Mouse (Mus musculus) hematopoietic multipotent progenitor cell, adult 10-12 weeks (in vitro differentiated cells): ENCODE results near the gene Fam161b. TPM values are rescaled to one million over a fixed set of nuclear protein-coding genes. Genes with fewer than 3 reads are reported as not detected.

Experiments used
- polyA plus RNA-seq: library from polyadenylated mRNA; stranded (reverse); fragments of >175 nt; gene quantifications from 2 replicates; pipeline ENCODE4 v1.2.3, GENCODE M21; 2012; ENCODE audit warnings: low replicate concordance

The Fam161b gene
- 0.23 and 0.38 TPM in 2 replicates for polyA plus RNA-seq

DNA sequence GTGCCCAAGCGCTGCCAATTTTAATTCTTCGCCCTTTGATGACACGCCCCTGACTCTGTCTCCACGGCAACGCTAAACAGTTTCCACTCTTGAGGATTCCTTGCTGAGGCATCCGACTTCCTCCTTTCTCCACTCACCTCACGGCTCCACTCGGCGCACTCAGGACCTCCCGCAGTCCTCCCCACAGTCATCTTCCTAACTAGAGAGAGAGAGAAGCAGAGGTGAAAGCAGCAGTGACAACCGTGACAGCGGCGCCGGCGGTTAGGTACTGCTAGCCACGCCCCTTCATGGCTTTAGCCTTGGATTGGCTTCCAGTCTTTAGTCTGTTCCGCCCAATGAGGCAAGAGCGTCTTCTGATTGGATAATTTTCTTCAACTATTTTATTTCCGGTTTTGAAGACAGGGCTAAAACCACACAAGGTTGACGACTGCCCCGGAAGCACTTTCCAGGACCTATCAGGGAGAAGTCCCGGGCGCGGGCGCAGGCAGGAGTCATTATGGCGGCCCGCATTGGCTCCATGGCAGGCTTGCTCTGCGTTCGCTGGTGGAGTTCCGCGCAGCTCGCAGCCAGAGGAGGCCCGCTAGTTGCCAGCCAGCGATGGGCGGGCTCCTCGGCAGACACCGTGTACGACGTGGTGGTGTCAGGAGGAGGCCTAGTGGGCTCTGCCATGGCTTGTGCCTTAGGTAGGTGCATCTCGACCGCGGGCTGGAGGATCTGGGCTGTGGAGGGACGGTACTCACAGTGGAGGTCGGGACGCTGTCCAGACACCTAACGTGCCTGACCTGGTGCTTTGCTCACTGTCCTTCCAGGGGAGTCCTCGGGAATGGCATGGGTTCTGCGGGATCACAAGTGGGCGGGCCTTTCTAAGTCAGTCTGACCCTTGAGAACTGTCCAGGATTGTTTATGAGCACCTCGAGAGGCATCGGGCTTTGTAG lies at the start of gene Fam161b, which contains the start of gene Coq6:
TSS of gene Fam161b (minus strand) at position 279 of the 935 bp plus-strand sequence.
TSS of gene Coq6 (plus strand) at position 103 of the 935 bp plus-strand sequence.

DNA sequence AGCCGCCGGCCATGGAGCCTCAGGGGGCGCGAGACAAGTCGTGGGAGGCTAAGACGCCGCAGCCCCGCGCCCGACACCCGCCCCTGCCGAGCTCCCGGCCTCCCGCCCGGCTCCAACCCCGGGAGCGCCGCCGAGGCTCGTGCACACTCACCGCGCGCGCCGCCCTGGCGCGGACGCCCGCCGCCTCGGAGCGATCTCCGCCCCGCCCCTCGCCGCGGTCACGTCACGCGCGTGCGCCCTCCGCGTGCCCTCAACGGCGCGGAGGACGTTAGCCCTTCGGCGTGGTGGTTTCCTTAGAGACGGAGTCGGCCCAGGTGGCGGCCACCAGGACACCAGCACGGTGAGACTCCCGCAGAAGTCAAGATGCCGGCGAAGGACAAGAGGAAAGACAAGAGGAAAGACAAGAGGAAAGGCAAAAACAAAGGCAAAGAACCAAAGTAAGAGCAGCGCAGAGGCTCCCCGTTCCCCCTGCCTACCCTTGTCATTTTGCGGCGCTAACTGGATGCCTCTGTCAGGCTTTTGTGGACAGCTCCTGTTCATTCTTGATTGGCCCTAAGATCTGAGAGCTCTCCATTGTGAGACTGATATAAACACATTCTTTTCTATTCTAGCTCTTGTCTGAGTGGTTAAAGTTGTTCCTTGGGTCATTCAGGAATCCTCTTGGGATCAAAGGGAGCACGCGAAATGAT lies 47.3 kb upstream of the Fam161b start, which contains the start of the genes Entpd5 and Bbof1:
TSS of gene Entpd5 (minus strand) at position 211 of the 689 bp plus-strand sequence.
TSS of gene Bbof1 (plus strand) at position 253 of the 689 bp plus-strand sequence.

DNA sequence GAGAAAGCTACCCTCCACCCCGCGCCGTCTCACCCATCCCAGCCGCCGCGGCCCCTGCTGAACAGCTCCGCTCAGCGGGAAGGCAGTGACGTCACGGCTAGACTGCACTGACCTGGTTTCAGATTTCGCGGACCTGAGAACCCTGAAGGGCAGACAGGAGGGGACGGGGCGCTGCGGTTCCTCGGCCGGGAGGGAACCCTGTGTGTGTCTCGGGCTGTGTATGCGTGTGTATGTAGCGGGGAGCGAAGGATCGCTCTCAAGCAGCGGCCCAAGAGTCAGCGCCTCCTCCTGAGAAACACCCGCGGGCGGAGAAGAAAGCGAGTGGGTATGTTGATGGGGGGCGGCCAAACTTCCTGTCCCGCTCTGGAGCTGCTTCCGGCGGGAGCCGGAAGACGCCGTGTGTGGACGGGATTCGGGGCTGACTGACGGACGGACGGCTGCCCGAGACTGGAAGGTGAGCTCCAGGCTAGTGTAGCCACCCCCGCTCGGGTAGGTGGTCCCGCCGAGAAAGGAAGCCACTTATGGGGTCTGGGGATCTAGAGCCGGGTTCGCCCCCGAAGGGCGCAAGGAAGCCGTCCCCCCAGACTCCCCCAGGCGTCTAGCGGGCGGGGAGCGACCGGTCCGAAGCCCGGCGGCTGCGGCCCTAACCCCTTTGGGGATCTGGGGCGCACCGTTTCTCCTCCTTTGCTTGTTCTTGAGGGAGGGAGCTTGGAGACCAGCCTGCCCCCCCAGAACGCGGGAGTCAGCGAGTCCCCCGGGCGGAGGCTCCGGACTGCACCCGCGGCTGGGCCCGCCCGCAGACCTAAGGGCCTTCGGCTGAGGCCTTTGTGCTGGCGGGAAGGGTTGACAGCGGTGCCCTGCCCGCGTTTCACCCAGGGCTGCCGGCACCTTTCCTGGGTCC lies 44.7 kb downstream of the Fam161b start, which contains the start of gene Zfp410:
TSS of gene Zfp410 (plus strand) at position 132 of the 901 bp plus-strand sequence.

Other genes starting within 250 kb of the Fam161b start
- gene Dnal1, start 247.5 kb downstream of the Fam161b start, polyA plus RNA-seq, result 0.16 and 0.21 TPM in 2 replicates
- gene Pnma1, start 213.3 kb downstream of the Fam161b start, polyA plus RNA-seq, result 0.27 and 0.65 TPM in 2 replicates
- gene Elmsan1, start 143.0 kb downstream of the Fam161b start, polyA plus RNA-seq, result 141 and 153 TPM in 2 replicates
- gene Ptgr2, start 76.6 kb downstream of the Fam161b start, polyA plus RNA-seq, result 1.1 and 2.6 TPM in 2 replicates
- 2.6 and 2.8 TPM in 2 replicates for gene Zfp410, start 45.0 kb downstream of the Fam161b start, polyA plus RNA-seq
- gene Coq6, start 176 bp downstream of the Fam161b start, polyA plus RNA-seq, result 5.9 and 8.2 TPM in 2 replicates
- 2.0 and 8.9 TPM in 2 replicates for gene Entpd5, start 47.2 kb upstream of the Fam161b start, polyA plus RNA-seq
- 0.14 and 0.25 TPM in 2 replicates for gene Bbof1, start 47.2 kb upstream of the Fam161b start, polyA plus RNA-seq
- gene Rnf113a2, start 55.4 kb upstream of the Fam161b start, polyA plus RNA-seq, result 18.0 and 29.7 TPM in 2 replicates
- gene Aldh6a1, start 89.2 kb upstream of the Fam161b start, polyA plus RNA-seq, result 2.4 and 4.5 TPM in 2 replicates
- 0.71 and 1.4 TPM in 2 replicates for gene Lin52, start 89.6 kb upstream of the Fam161b start, polyA plus RNA-seq
- gene Vsx2, start 207.9 kb upstream of the Fam161b start, polyA plus RNA-seq, result not detected in 2 replicates